In genomic region chr5:31092231-31092975, GRCm38 (mm10) we compare ENCODE assay signal across 8 mouse cellular contexts. TPM values are rescaled to one million over a fixed set of nuclear protein-coding genes. Genes with fewer than 3 reads are reported as not detected.
DNase-seq lines count a peak whose midpoint lies in the region; ATAC-seq and TF ChIP-seq lines count a peak whose summit lies in the region.

No protein-coding gene starts in this region.

- H3K4me3 ChIP-seq in ES-Bruce4 (ENCODE audit: low read depth, low read length), result peak overlapping the region; percentile 89
- H3K4me3 ChIP-seq in hindbrain, embryonic 13.5 days, result peak overlapping the region; percentile 62
- H3K4me3 ChIP-seq in midbrain, embryonic 11.5 days (ENCODE audit: low read depth, low read length), result peak overlapping the region; percentile 45

- peak overlapping the region; percentile 68 for H3K9ac ChIP-seq in ES-Bruce4 (ENCODE audit: low read depth, poor library complexity, severe bottlenecking)
- peak overlapping the region; percentile 85 for H3K9ac ChIP-seq in hindbrain, embryonic 13.5 days
- H3K9ac ChIP-seq in midbrain, embryonic 11.5 days (ENCODE audit: low read length), result peak overlapping the region; percentile 57

- no peak overlapping the region for H3K27ac ChIP-seq in ES-Bruce4 (ENCODE audit: insufficient read depth, low read length)
- peak overlapping the region; percentile 73 for H3K27ac ChIP-seq in hindbrain, embryonic 13.5 days
- no peak overlapping the region for H3K27ac ChIP-seq in midbrain, embryonic 11.5 days (ENCODE audit: low read depth, low read length)

- H3K4me1 ChIP-seq in ES-Bruce4 (ENCODE audit: control insufficient read depth, insufficient read depth, low read length), result no peaks in the 10 kb centered on the region
- H3K4me1 ChIP-seq in hindbrain, embryonic 13.5 days (replicated peaks), result peaks cover 52% of the 10 kb centered on the region
- H3K4me1 ChIP-seq in midbrain, embryonic 11.5 days (ENCODE audit: control insufficient read depth, insufficient read depth, low read length), result peaks cover 20% of the 10 kb centered on the region

- ATAC-seq in hindbrain, embryonic 13.5 days (ENCODE audit: low FRiP score), result no peak
- 0 out of 2 replicates have a peak, but pooled peaks have one; percentile 5 for ATAC-seq in midbrain, embryonic 11.5 days (ENCODE audit: low FRiP score)

- H3K4me2 ChIP-seq in hindbrain, embryonic 13.5 days, result peak overlapping the region; percentile 60
- peak overlapping the region; percentile 58 for H3K4me2 ChIP-seq in midbrain, embryonic 11.5 days

- no peak for TF ChIP-seq POLR2A in ES-Bruce4 (IDR thresholded peaks at IDR 0.05; ENCODE audit: insufficient read depth, low read length)

- WGBS in hindbrain, embryonic 13.5 days, result 2% methylated on average over 32 of the region's 53 CpGs
- 2% methylated on average over 51 of the region's 53 CpGs for WGBS in midbrain, embryonic 11.5 days

- TF ChIP-seq CTCF in ES-Bruce4 (IDR thresholded peaks at IDR 0.05; ENCODE audit: low read depth, low read length), result no peak

- H3K27me3 ChIP-seq in ES-Bruce4 (ENCODE audit: control insufficient read depth, insufficient read depth, low read length, poor library complexity, severe bottlenecking), result peaks cover 10% of the 10 kb centered on the region
- H3K27me3 ChIP-seq in hindbrain, embryonic 13.5 days, result peaks cover 85% of the 10 kb centered on the region
- H3K27me3 ChIP-seq in midbrain, embryonic 11.5 days (ENCODE audit: control insufficient read depth, insufficient read depth, low read length), result peaks cover 69% of the 10 kb centered on the region

- peak; percentile 80 for DNase-seq in heart, adult 11 months
- DNase-seq in heart, postnatal 25 days (ENCODE audit: low spot score), result no peak
- peak; percentile 91 for DNase-seq in midbrain, embryonic 11.5 days (ENCODE audit: low spot score, missing footprints)
- no peak for DNase-seq in cerebellum, adult 11-12 months
- DNase-seq in spleen, adult 12 weeks (ENCODE audit: low spot score), result no peak
- DNase-seq in gastrocnemius, postnatal 10 days, result no peak

- no peaks in the 10 kb centered on the region for H3K9me3 ChIP-seq in ES-Bruce4 (replicated peaks; ENCODE audit: control insufficient read depth, insufficient read depth, low read length, poor library complexity, severe bottlenecking)
- H3K9me3 ChIP-seq in hindbrain, embryonic 13.5 days, result no peaks in the 10 kb centered on the region
- no peaks in the 10 kb centered on the region for H3K9me3 ChIP-seq in midbrain, embryonic 11.5 days (ENCODE audit: control insufficient read depth, low read length)

- intact Hi-C loops in heart, postnatal 25 days (cut with DNase I), result no loop called here

- no peaks in the 10 kb centered on the region for H3K36me3 ChIP-seq in ES-Bruce4 (ENCODE audit: control insufficient read depth, insufficient read depth, low read length, poor library complexity, severe bottlenecking)
- H3K36me3 ChIP-seq in hindbrain, embryonic 13.5 days, result peaks cover 5% of the 10 kb centered on the region; the same call in 1 of the 2 replicates
- H3K36me3 ChIP-seq in midbrain, embryonic 11.5 days (ENCODE audit: control insufficient read depth, insufficient read depth, low read length), result no peaks in the 10 kb centered on the region

- TF ChIP-seq EP300 in ES-Bruce4 (IDR thresholded peaks at IDR 0.05; ENCODE audit: insufficient read depth, low read depth, low read length), result no peak

RNA-seq across cellular contexts. Expression of gene Dnajc5g, which starts 13.7 kb away (rescaled TPM):
- not detected for total RNA-seq in heart, postnatal 25 days (2021)
- polyA plus RNA-seq in ES-Bruce4 (2011; ENCODE audit: insufficient read depth, insufficient read length, low read depth, missing spikeins), result not detected in 2 replicates
- polyA plus RNA-seq in hindbrain, embryonic 13.5 days (2015; fragmentation: Nextera tagmentation; extraction: Ambion mirVana), result not detected in 2 replicates
- polyA plus RNA-seq in midbrain, embryonic 11.5 days (2014; fragmentation: Nextera tagmentation; extraction: Ambion mirVana), result not detected in 2 replicates
- total RNA-seq in gastrocnemius, postnatal 10 days (2021), result not detected

RNA-seq across cellular contexts. Expression of gene Slc30a3, which starts 15.6 kb away (rescaled TPM):
- not detected for total RNA-seq in heart, postnatal 25 days (2021)
- 8.5 and 9.2 TPM in 2 replicates for polyA plus RNA-seq in ES-Bruce4 (2011; ENCODE audit: insufficient read depth, insufficient read length, low read depth, missing spikeins)
- 30.5 and 35.0 TPM in 2 replicates for polyA plus RNA-seq in hindbrain, embryonic 13.5 days (2015; fragmentation: Nextera tagmentation; extraction: Ambion mirVana)
- 6.9 and 7.2 TPM in 2 replicates for polyA plus RNA-seq in midbrain, embryonic 11.5 days (2014; fragmentation: Nextera tagmentation; extraction: Ambion mirVana)
- under 1 TPM; 0.27 to 0.28 TPM for total RNA-seq in gastrocnemius, postnatal 10 days (2021)

RNA-seq across cellular contexts. Expression of gene Trim54, which starts 24.1 kb away (rescaled TPM):
- total RNA-seq in heart, postnatal 25 days (2021), result 100 to 1,000 TPM; 183 to 212 TPM
- polyA plus RNA-seq in ES-Bruce4 (2011; ENCODE audit: insufficient read depth, insufficient read length, low read depth, missing spikeins), result 5.1 TPM in 2 replicates
- 0.16 TPM in 1 of 2 replicates, not detected in the other for polyA plus RNA-seq in hindbrain, embryonic 13.5 days (2015; fragmentation: Nextera tagmentation; extraction: Ambion mirVana)
- polyA plus RNA-seq in midbrain, embryonic 11.5 days (2014; fragmentation: Nextera tagmentation; extraction: Ambion mirVana), result not detected in 2 replicates
- 100 to 1,000 TPM; 161 to 173 TPM for total RNA-seq in gastrocnemius, postnatal 10 days (2021)

RNA-seq across cellular contexts. Expression of gene Cad, which starts 37.8 kb away (rescaled TPM):
- total RNA-seq in heart, postnatal 25 days (2021), result 10 to 100 TPM; 14.4 to 15.5 TPM
- polyA plus RNA-seq in ES-Bruce4 (2011; ENCODE audit: insufficient read depth, insufficient read length, low read depth, missing spikeins), result 147 and 148 TPM in 2 replicates
- polyA plus RNA-seq in hindbrain, embryonic 13.5 days (2015; fragmentation: Nextera tagmentation; extraction: Ambion mirVana), result 13.7 and 14.7 TPM in 2 replicates
- 20.5 and 22.2 TPM in 2 replicates for polyA plus RNA-seq in midbrain, embryonic 11.5 days (2014; fragmentation: Nextera tagmentation; extraction: Ambion mirVana)
- 10 to 100 TPM; 20.0 to 29.6 TPM for total RNA-seq in gastrocnemius, postnatal 10 days (2021)

RNA-seq across cellular contexts. Expression of gene Slc5a6, which starts 43.7 kb away (rescaled TPM):
- 10 to 100 TPM in 1 of 2 experiments, 1 to 10 TPM in 1; 9.9 to 10.5 TPM for total RNA-seq in heart, postnatal 25 days (2021)
- 9.8 and 12.8 TPM in 2 replicates for polyA plus RNA-seq in ES-Bruce4 (2011; ENCODE audit: insufficient read depth, insufficient read length, low read depth, missing spikeins)
- polyA plus RNA-seq in hindbrain, embryonic 13.5 days (2015; fragmentation: Nextera tagmentation; extraction: Ambion mirVana), result 18.1 and 20.3 TPM in 2 replicates
- polyA plus RNA-seq in midbrain, embryonic 11.5 days (2014; fragmentation: Nextera tagmentation; extraction: Ambion mirVana), result 7.3 and 8.3 TPM in 2 replicates
- total RNA-seq in gastrocnemius, postnatal 10 days (2021), result 1 to 10 TPM; 2.9 to 3.5 TPM

Comparison
In these comparisons a context has a peak if more than half of its experiments do, and no peak if none do; other contexts are left out.
1. DNase-seq: peak in heart, adult 11 months (single experiment) and midbrain, embryonic 11.5 days (single experiment); none in heart, postnatal 25 days (single experiment), cerebellum, adult 11-12 months (single experiment), spleen, adult 12 weeks (single experiment) and gastrocnemius, postnatal 10 days (single experiment).
2. Peak in every context shown above with its lines, with median percentiles within 50 percentile points of each other: H3K4me3 ChIP-seq and H3K9ac ChIP-seq.